Mouse (Mus musculus) limb, embryonic 12.5 days (tissue): ENCODE data around the gene Fam178b. TPM values are rescaled to one million over a fixed set of nuclear protein-coding genes. Genes with fewer than 3 reads are reported as not detected.

Source experiments
- ATAC-seq: fragments of 200-750 bp; cut with Nextera tagmentation; 2 replicates; pipeline ENCODE4 v1.8.0; 2017; ENCODE audit warnings: low read depth, moderate TSS enrichment; ENCODE audit not compliant: insufficient number of reproducible peaks, insufficient read depth, low FRiP score, low TSS enrichment
- H3K27ac ChIP-seq: fragments of 300-500 bp; sonication (generic); 2 replicates; pipeline ENCODE4 v1.5.1; 2016; ENCODE audit warnings: mild to moderate bottlenecking, moderate library complexity
- H3K27me3 ChIP-seq: fragments of 300-500 bp; sonication (generic); 2 replicates; pipeline ENCODE4 v1.6.1; 2016; ENCODE audit warnings: mild to moderate bottlenecking, moderate library complexity
- H3K36me3 ChIP-seq: fragments of 300-500 bp; sonication (generic); 2 replicates; pipeline ENCODE4 v1.6.1; 2016; ENCODE audit warnings: mild to moderate bottlenecking, moderate library complexity
- H3K4me1 ChIP-seq: fragments of 300-500 bp; sonication (generic); replicated peaks from 2 replicates; pipeline ENCODE4 v1.6.1; 2016
- H3K4me2 ChIP-seq: fragments of 300-500 bp; sonication (generic); 2 replicates; pipeline ENCODE4 v1.6.1; 2016; ENCODE audit warnings: mild to moderate bottlenecking, moderate library complexity
- H3K4me3 ChIP-seq: fragments of 300-500 bp; sonication (generic); replicated peaks from 2 replicates; pipeline ENCODE4 v1.5.1; 2016; ENCODE audit warnings: mild to moderate bottlenecking
- H3K9ac ChIP-seq: fragments of 300-500 bp; sonication (generic); replicated peaks from 2 replicates; pipeline ENCODE4 v1.6.1; 2016; ENCODE audit warnings: mild to moderate bottlenecking, moderate library complexity
- H3K9me3 ChIP-seq: fragments of 300-500 bp; sonication (generic); 2 replicates; pipeline ENCODE4 v1.6.1; 2016; ENCODE audit warnings: mild to moderate bottlenecking, moderate library complexity
- WGBS: fragments of 180-500 bp; shearing (Covaris S2); methylation state at CpG from one replicate; pipeline ENCODE4 v1.1.7; 2016; 5-methylcytosine and 5-hydroxymethylcytosine counted together
- polyA plus RNA-seq: library from polyadenylated mRNA; unstranded; fragments of >200 nt; fragmentation: Nextera tagmentation; extraction: Ambion mirVana; gene quantifications from 2 replicates; pipeline ENCODE4 v1.2.1, GENCODE M21; 2016

Gene Fam178b
- polyA plus RNA-seq, 1 experiment from 2014 or later, result 0.26 TPM

DNA sequence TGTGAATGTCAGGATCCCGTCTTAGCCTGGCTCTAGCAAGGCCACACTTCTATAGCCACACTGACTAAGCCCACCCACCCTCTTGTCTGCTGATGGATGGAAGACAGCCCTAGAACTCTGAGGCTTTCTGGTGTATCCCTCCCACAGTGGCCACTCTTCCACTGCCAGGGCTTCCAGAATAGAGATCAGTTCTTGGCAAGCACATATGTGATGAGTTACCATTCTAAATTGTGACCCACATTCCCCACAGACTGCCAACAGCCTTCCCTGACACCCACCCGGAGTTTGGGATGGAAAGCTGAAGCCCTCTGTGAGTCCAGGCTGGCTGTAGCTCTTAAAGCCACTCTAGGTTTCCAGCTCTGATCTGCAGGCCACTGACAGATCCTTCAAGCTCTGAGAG is 24.2 kb upstream of the Fam178b start:
- no peak overlapping the region for H3K9ac ChIP-seq
- H3K27ac ChIP-seq, result no peak overlapping the region
- no peak overlapping the region for H3K4me2 ChIP-seq
- no peaks in the 10 kb centered on the region for H3K9me3 ChIP-seq
- 81% methylated on average over 2 of the region's 2 CpGs for WGBS
- no peak for ATAC-seq
- peaks cover 17% of the 10 kb centered on the region for H3K4me1 ChIP-seq
- peaks cover 55% of the 10 kb centered on the region for H3K36me3 ChIP-seq
- H3K27me3 ChIP-seq, result no peaks in the 10 kb centered on the region
- H3K4me3 ChIP-seq, result no peak overlapping the region

GRCm38 (mm10) chr1:36697030-36697429 is 14.0 kb upstream of the Fam178b start:
- 68% methylated on average over 5 of the region's 5 CpGs for WGBS
- Histone ChIP-seq H3K9ac (no peak overlapping the region), H3K36me3 (peaks cover 64% of the 10 kb centered on the region), H3K27me3 (no peaks in the 10 kb centered on the region), H3K4me2 (no peak overlapping the region), H3K4me1 (peaks cover 6% of the 10 kb centered on the region), H3K4me3 (no peak overlapping the region), H3K9me3 (no peaks in the 10 kb centered on the region), H3K27ac (no peak overlapping the region)
- no peak for ATAC-seq

- no peaks in the 10 kb centered on the region for H3K9me3 ChIP-seq
- H3K27ac ChIP-seq, result no peak overlapping the region
- H3K4me3 ChIP-seq, result no peak overlapping the region
- peaks cover 9% of the 10 kb centered on the region for H3K4me1 ChIP-seq
- no peak overlapping the region for H3K4me2 ChIP-seq
- WGBS, result 61% methylated on average over 6 of the region's 6 CpGs
- ATAC-seq, result no peak
- H3K27me3 ChIP-seq, result no peaks in the 10 kb centered on the region
- peaks cover 58% of the 10 kb centered on the region for H3K36me3 ChIP-seq
- H3K9ac ChIP-seq, result no peak overlapping the region
Measured at GRCm38 (mm10) chr1:36696411-36696810, 13.4 kb upstream of the Fam178b start.

DNA sequence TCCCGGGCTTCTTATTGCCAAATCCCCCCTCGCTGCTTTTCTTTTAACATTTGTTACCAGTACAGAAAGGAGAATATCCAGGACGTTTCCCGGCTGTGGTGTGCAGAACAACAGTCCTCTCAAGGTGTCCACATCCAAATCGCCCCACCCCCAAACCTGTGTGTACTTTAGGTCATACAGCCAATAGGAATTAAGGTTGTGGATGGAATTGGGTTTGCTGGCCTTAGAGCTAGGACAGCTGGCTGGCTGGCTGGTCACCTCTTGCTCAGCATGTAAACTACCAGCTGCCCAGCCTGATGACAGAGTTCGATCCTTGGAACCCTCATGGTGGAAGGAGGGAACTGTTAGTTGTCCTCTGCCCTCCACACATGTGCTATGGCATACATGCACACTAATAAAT is 11.9 kb upstream of the Fam178b start:
- no peaks in the 10 kb centered on the region for H3K9me3 ChIP-seq
- no peak overlapping the region for H3K4me2 ChIP-seq
- H3K27ac ChIP-seq, result no peak overlapping the region
- peaks cover 43% of the 10 kb centered on the region for H3K36me3 ChIP-seq
- H3K4me3 ChIP-seq, result no peak overlapping the region
- no peaks in the 10 kb centered on the region for H3K27me3 ChIP-seq
- H3K9ac ChIP-seq, result no peak overlapping the region
- 86% methylated on average over 6 of the region's 6 CpGs for WGBS
- no peak for ATAC-seq
- peaks cover 12% of the 10 kb centered on the region for H3K4me1 ChIP-seq

DNA sequence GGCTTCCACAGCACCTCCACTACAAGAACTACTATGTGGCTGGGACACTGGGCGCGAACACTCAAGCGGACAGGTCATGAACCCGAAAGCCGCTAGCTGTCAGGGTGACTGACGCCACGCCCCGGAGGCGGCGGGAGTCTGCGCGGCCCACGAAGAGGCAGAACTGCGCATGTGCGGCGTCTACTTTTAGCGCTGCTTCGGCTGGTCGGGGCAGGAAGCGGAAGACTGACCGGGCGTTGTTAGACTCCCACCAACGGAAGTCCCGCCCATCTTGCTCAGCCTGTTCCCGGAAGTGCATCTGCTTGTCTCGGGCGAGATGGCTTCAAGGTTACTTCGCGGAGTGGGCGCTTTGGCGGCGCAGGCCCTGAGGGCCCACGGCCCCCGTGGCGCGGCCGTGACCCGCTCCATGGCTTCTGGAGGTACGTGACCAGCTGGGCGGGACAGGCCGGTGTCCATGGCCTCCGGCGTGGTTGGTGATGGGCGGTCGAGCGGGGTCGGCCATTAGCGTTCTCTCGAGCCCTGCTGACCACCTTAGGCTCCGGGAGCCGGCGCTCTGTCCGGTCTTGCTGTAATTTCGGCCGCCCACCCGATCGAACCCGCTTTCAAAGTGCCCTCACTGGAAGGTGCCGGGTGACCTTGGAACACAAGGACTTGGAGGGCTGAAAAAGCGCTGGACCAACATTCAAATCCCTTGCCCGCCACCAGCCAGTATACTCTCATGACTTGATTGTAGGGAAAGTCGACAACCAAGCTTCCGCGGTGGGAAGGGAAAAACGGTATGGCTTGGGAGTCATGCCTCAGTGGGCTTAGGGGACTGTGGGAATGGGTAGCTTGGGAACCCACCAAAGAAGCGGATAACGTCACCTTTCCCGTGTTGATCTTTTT is 8.5 kb upstream of the Fam178b start, which contains the start of gene Cox5b:
TSS of gene Cox5b (plus strand) at position 179 of the 885 bp plus-strand sequence.
- H3K4me2 ChIP-seq, result peak within 1 kb of the TSS; percentile 89
- no peaks in the 10 kb centered on the region for H3K27me3 ChIP-seq
- peak within 1 kb of the TSS; percentile 87 for H3K4me3 ChIP-seq
- peaks cover 12% of the 10 kb centered on the region for H3K4me1 ChIP-seq
- H3K27ac ChIP-seq, result peak within 1 kb of the TSS; percentile 25; the same call in 1 of the 2 replicates
- H3K9ac ChIP-seq, result peak within 1 kb of the TSS; percentile 80
- WGBS, result 1% methylated on average over 68 of the region's 68 CpGs
- no peaks in the 10 kb centered on the region for H3K9me3 ChIP-seq
- ATAC-seq, result peak; percentile 89
- peaks cover 24% of the 10 kb centered on the region for H3K36me3 ChIP-seq

DNA sequence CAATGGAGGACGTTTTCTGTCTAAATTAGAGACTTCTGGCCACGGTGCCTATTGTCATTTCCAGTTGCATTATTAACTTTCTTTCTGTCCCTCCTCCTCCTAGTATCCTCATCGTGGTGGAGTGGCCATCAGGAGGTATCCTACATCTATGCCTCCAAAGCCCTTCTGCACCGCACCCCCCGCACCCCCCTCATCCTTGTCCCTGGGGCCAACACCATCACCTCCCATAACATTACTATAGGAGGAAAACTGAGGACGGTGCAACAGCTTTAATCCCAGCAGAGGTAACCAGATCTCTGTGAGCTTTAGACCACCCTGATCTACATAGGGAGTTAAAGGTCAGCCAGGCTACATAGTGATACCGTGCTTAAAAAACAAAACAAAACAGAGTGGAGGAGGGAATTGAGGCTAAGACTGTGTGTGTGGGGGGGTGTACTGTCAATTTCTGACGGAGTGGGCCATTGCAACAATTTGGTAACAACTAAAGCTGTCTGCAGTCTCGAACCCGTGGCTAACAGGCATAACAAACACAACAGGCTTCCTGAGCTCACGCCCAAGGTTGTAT is 7.8 kb upstream of the Fam178b start:
- peak; percentile 23 for ATAC-seq
- Histone ChIP-seq H3K4me1 (peaks cover 12% of the 10 kb centered on the region), H3K36me3 (peaks cover 24% of the 10 kb centered on the region), H3K27me3 (no peaks in the 10 kb centered on the region), H3K4me2 (peak overlapping the region; percentile 89), H3K27ac (peak overlapping the region; percentile 5; the same call in 1 of the 2 replicates), H3K9me3 (no peaks in the 10 kb centered on the region), H3K9ac (peak overlapping the region; percentile 80), H3K4me3 (peak overlapping the region; percentile 87)
- WGBS, result 62% methylated on average over 11 of the region's 11 CpGs

GRCm38 (mm10) chr1:36683810-36684467 is 956 bp upstream of the Fam178b start:
- H3K27me3 ChIP-seq, result no peaks in the 10 kb centered on the region
- WGBS, result 11% methylated on average over 13 of the region's 13 CpGs
- peaks cover 3% of the 10 kb centered on the region; the same call in 1 of the 2 replicates for H3K4me1 ChIP-seq
- no peaks in the 10 kb centered on the region for H3K36me3 ChIP-seq
- H3K27ac ChIP-seq, result peak overlapping the region; percentile 29; the same call in 1 of the 2 replicates
- H3K9ac ChIP-seq, result no peak overlapping the region
- H3K4me3 ChIP-seq, result no peak overlapping the region
- no peak overlapping the region for H3K4me2 ChIP-seq
- H3K9me3 ChIP-seq, result no peaks in the 10 kb centered on the region
- peak; percentile 79; the same call in 1 of the 2 replicates for ATAC-seq

DNA sequence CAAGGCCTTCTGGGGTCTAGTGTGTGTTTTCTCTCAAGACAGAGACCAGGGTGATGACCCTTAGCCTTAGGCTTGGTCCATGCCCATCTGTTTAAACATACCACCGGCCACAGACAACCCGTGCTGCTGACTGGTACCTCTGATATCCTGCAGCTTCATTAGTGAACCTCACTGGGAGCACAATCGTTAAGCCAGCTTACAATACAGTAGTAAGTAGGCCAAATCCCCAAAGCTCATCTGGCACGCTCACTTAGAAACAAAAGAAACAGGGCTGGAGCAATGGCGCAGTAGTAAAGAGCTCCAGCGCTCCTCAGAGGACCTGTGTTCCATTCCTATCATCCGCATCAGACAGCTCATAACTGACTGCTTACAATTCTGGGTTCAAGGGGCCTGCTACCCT is 2.1 kb downstream of the Fam178b start:
- Histone ChIP-seq H3K27ac (no peak overlapping the region), H3K4me3 (no peak overlapping the region), H3K9me3 (no peaks in the 10 kb centered on the region), H3K4me1 (peaks cover 3% of the 10 kb centered on the region; the same call in 1 of the 2 replicates), H3K9ac (no peak overlapping the region), H3K36me3 (no peaks in the 10 kb centered on the region), H3K27me3 (no peaks in the 10 kb centered on the region), H3K4me2 (no peak overlapping the region)
- ATAC-seq, result no peak
- WGBS, result 76% methylated on average over 7 of the region's 7 CpGs

- H3K4me2 ChIP-seq, result no peak overlapping the region
Measured at GRCm38 (mm10) chr1:36674936-36675335, 8.0 kb downstream of the Fam178b start.

GRCm38 (mm10) chr1:36672648-36673350 is 10.2 kb downstream of the Fam178b start:
- Histone ChIP-seq H3K9ac (no peak overlapping the region), H3K27ac (no peak overlapping the region), H3K4me3 (no peak overlapping the region), H3K9me3 (no peaks in the 10 kb centered on the region), H3K4me1 (no peaks in the 10 kb centered on the region), H3K4me2 (no peak overlapping the region), H3K36me3 (no peaks in the 10 kb centered on the region), H3K27me3 (no peaks in the 10 kb centered on the region)
- no peak for ATAC-seq
- WGBS, result 63% methylated on average over 16 of the region's 16 CpGs

More at GRCm38 (mm10) chr1:36674936-36675335, 8.0 kb downstream of the Fam178b start:
- no peaks in the 10 kb centered on the region for H3K4me1 ChIP-seq
- no peaks in the 10 kb centered on the region for H3K9me3 ChIP-seq
- H3K27ac ChIP-seq, result no peak overlapping the region
- H3K36me3 ChIP-seq, result no peaks in the 10 kb centered on the region
- no peaks in the 10 kb centered on the region for H3K27me3 ChIP-seq
- no peak overlapping the region for H3K4me3 ChIP-seq
- WGBS, result 15% methylated on average over 3 of the region's 3 CpGs
- no peak for ATAC-seq
- no peak overlapping the region for H3K9ac ChIP-seq
